Mouse (Mus musculus): ENCODE measurements around the gene Phf21b. TPM values are rescaled to one million over a fixed set of nuclear protein-coding genes. Genes with fewer than 3 reads are reported as not detected.
"Not testable (repeated sequence)": the region's sequence is repeated elsewhere in the genome, so short reads cannot be mapped to it uniquely, and the experiment has no call there.

Phf21b gene
- polyA plus RNA-seq, 1 experiment from 2014 or later: 0.19 TPM

DNA sequence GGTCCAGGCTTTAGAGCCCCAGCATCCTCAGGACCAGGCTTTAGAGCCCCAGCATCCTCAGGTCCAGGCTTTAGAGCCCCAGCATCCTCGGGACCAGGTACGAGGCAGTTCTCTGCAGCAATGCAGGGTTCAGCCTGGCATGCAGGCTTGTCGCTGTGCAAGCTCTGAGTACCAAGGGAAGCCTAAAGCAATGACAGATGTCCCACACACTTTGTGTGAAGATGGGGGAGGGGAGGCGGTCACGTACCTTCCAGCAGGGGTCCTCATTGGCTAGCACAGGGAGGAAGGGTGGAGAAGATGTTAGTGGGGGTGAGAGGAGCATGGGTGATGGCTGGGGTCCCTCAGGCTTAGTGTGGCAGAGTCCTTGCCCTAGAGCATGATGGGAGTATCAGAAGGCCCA, 62.2 kb downstream of the Phf21b start:
- no peaks in the 10 kb centered on the region for H3K9me3 ChIP-seq (ENCODE audit: low read length)
- H3K4me2 ChIP-seq (replicated peaks; ENCODE audit: low read depth, low read length): no peak overlapping the region
- no peaks in the 10 kb centered on the region for H3K4me1 ChIP-seq (ENCODE audit: insufficient read depth, low read length)
- WGBS: 74% methylated on average over 5 of the region's 5 CpGs
- H3K27me3 ChIP-seq (ENCODE audit: insufficient read depth, low read length): no peaks in the 10 kb centered on the region
- peaks cover 12% of the 10 kb centered on the region; the same call in 1 of the 2 replicates for H3K36me3 ChIP-seq (ENCODE audit: insufficient read depth, low read length)
- H3K4me3 ChIP-seq (ENCODE audit: low read length): no peak overlapping the region
- no peak overlapping the region for H3K9ac ChIP-seq (replicated peaks; ENCODE audit: low read length)
- ATAC-seq (ENCODE audit: low FRiP score, low TSS enrichment): no peak
- no peak overlapping the region for H3K27ac ChIP-seq (ENCODE audit: low read length)

DNA sequence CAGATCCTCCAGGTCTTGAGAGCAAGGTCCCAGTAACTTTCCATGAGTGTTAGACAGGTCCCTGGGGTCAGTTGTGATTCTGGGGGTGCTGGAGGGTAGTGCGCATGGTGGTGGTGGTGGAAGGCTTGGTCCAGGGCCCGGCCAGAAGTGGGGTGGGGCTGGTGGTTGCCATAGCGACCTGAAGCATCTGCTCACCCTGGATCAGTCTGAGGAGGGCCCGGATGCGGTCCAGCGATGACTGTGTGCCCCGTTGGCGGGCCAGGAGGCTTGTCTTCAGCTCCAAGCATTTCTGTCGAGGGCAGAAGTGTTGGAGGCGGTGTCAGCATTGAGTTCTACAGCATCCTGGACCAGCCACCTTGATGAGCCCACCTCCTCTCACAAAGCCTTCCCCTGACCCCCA, 68.7 kb downstream of the Phf21b start:
- ATAC-seq (ENCODE audit: low FRiP score, low TSS enrichment): no peak
- 81% methylated on average over 10 of the region's 10 CpGs for WGBS
- Histone ChIP-seq H3K36me3 (ENCODE audit: insufficient read depth, low read length) (no peaks in the 10 kb centered on the region), H3K4me2 (replicated peaks; ENCODE audit: low read depth, low read length) (no peak overlapping the region), H3K27ac (ENCODE audit: low read length) (no peak overlapping the region), H3K4me3 (ENCODE audit: low read length) (no peak overlapping the region), H3K9me3 (ENCODE audit: low read length) (no peaks in the 10 kb centered on the region), H3K4me1 (ENCODE audit: insufficient read depth, low read length) (no peaks in the 10 kb centered on the region), H3K9ac (replicated peaks; ENCODE audit: low read length) (no peak overlapping the region), H3K27me3 (ENCODE audit: insufficient read depth, low read length) (no peaks in the 10 kb centered on the region)

DNA sequence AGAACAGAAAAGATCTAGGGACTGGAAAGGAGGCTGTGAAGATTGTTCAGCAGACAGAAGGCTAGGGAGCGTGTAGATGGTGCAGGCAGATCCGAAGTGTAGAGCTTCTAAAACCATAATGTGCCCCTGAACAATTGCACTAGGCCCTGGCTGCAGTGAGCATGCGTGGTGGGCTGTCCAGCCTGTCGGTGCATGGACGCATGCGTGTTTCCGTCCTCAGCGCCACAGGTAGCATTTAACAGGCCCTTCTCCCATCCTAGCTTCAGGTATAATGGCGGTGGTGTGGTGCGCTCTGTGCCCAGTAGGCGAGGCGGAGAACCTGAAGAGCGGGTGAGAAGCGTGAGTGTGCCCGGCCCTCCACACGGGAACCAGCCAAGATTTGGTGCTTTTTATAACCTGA, 71.0 kb downstream of the Phf21b start:
- H3K4me1 ChIP-seq (ENCODE audit: insufficient read depth, low read length): no peaks in the 10 kb centered on the region
- no peak for ATAC-seq (ENCODE audit: low FRiP score, low TSS enrichment)
- WGBS: 95% methylated on average over 16 of the region's 16 CpGs
- H3K4me2 ChIP-seq (replicated peaks; ENCODE audit: low read depth, low read length): no peak overlapping the region
- H3K9ac ChIP-seq (replicated peaks; ENCODE audit: low read length): no peak overlapping the region
- H3K27me3 ChIP-seq (ENCODE audit: insufficient read depth, low read length): no peaks in the 10 kb centered on the region
- no peak overlapping the region for H3K4me3 ChIP-seq (ENCODE audit: low read length)
- no peaks in the 10 kb centered on the region for H3K9me3 ChIP-seq (ENCODE audit: low read length)
- H3K27ac ChIP-seq (ENCODE audit: low read length): no peak overlapping the region
- no peaks in the 10 kb centered on the region for H3K36me3 ChIP-seq (ENCODE audit: insufficient read depth, low read length)

DNA sequence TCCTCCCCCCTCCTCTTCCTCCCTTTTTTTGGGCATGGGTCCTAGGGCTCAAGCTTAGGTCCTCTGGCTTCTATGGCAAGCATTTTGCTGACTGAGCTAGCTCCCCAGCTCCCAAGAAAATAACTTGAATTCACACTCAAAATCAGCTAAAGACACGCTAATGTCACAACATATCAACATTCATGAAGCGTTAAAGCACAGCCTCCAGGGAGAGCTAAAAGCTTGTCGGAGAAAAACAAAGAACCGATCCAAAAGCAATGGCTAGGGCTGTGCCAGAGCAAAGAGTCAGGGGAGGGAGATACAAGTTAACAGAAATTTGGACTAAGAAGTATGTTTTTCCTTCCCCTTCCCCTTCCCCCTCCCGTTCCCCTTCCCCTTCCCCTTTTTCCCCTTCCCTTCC, 77.3 kb downstream of the Phf21b start:
- 50% methylated on average over 5 of the region's 5 CpGs for WGBS
- Histone ChIP-seq H3K4me1 (ENCODE audit: insufficient read depth, low read length) (no peaks in the 10 kb centered on the region), H3K36me3 (ENCODE audit: insufficient read depth, low read length) (no peaks in the 10 kb centered on the region), H3K9me3 (ENCODE audit: low read length) (no peaks in the 10 kb centered on the region), H3K9ac (replicated peaks; ENCODE audit: low read length) (no peak overlapping the region), H3K4me3 (ENCODE audit: low read length) (no peak overlapping the region), H3K4me2 (replicated peaks; ENCODE audit: low read depth, low read length) (no peak overlapping the region), H3K27ac (ENCODE audit: low read length) (no peak overlapping the region), H3K27me3 (ENCODE audit: insufficient read depth, low read length) (no peaks in the 10 kb centered on the region)
- no peak for ATAC-seq (ENCODE audit: low FRiP score, low TSS enrichment)

DNA sequence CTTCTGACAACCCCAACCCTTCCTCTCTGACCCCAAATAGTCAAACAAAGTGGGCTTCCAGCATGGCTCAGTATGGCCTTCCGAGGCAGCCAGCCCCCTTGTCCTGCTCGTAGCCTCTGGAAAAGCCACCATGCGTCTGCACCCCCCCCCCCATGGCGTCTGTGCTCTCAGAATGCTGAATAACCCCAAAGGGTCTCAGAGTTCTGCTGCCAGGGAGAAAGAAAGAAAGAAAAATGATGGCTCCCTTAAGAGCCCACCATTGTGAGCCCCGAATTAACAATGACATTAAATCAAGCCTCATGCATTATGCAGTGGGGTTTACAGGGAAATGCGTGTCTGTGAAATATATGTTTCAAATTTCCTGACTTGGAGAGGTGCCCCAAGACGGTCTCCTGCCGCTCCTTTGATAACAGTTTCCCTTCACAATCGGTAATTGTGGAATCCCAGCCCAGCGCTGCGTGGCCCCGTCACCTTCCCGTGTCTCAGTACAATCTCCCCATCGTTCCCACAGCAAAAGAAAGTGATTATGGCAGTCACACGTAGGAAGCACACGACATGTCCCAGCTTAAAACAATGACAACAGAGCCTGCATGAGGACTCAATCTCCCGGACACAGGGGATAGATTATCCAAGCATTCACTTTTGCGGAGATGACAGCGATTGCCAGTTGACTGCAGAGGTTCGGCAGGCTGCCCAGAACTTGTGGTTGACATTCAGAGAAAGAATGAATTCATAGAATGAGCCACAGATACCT, 80.3 kb downstream of the Phf21b start:
- H3K36me3 ChIP-seq (ENCODE audit: insufficient read depth, low read length): no peaks in the 10 kb centered on the region
- no peak for ATAC-seq (ENCODE audit: low FRiP score, low TSS enrichment)
- H3K27ac ChIP-seq (ENCODE audit: low read length): no peak overlapping the region
- H3K9ac ChIP-seq (replicated peaks; ENCODE audit: low read length): no peak overlapping the region
- WGBS: 54% methylated on average over 20 of the region's 20 CpGs
- H3K27me3 ChIP-seq (ENCODE audit: insufficient read depth, low read length): no peaks in the 10 kb centered on the region
- H3K4me1 ChIP-seq (ENCODE audit: insufficient read depth, low read length): no peaks in the 10 kb centered on the region
- no peaks in the 10 kb centered on the region for H3K9me3 ChIP-seq (ENCODE audit: low read length)
- no peak overlapping the region for H3K4me3 ChIP-seq (ENCODE audit: low read length)
- H3K4me2 ChIP-seq (replicated peaks; ENCODE audit: low read depth, low read length): no peak overlapping the region

DNA sequence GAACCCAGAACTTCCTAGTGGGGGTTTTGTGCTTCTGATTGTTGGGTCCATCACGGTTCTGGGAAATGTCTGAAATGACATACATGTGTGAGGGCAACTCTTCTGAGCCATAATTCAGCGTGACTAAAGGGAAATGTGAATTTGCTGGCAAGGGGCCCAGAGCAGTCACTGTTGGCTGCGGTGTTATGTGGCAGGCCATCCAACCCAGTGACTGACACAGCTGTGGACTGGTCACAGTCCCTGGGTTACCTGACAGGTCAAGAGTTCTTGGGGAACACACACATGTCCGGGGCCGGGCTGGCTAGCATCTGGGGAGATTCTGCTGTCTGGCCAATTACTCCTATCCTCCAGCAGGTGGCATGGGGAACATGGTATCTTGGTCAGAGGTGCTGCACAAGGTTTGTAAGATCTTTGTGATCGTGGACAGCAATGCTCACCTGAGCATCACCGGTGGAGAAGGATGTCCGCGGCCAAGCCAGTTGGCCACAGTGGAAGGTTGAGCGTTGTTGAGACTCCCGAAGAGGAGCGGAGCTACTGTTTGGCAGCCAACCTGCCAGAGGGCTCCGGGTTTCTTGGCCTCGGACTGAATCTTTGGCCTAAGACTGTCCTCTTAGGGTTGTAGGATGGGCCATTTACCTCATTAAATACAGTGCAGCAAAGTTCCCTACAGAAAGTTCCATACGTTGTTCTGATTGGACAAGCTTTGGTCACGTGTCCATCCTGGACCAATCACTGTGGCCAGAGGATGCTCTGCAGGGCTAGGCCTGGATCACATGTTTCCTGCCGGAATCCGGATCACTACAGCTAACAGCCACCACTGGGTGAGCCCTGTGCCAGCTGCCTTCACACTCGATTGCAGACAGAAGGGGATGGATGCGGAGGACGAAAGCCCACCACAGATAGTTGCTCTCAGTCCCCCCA, 83.4 kb downstream of the Phf21b start:
- Histone ChIP-seq H3K4me3 (ENCODE audit: low read length) (no peak overlapping the region), H3K4me2 (replicated peaks; ENCODE audit: low read depth, low read length) (no peak overlapping the region), H3K9ac (replicated peaks; ENCODE audit: low read length) (no peak overlapping the region), H3K27me3 (ENCODE audit: insufficient read depth, low read length) (no peaks in the 10 kb centered on the region), H3K36me3 (ENCODE audit: insufficient read depth, low read length) (no peaks in the 10 kb centered on the region), H3K4me1 (ENCODE audit: insufficient read depth, low read length) (no peaks in the 10 kb centered on the region), H3K9me3 (ENCODE audit: low read length) (no peaks in the 10 kb centered on the region), H3K27ac (ENCODE audit: low read length) (no peak overlapping the region)
- WGBS: 79% methylated on average over 21 of the region's 21 CpGs
- no peak for ATAC-seq (ENCODE audit: low FRiP score, low TSS enrichment)

DNA sequence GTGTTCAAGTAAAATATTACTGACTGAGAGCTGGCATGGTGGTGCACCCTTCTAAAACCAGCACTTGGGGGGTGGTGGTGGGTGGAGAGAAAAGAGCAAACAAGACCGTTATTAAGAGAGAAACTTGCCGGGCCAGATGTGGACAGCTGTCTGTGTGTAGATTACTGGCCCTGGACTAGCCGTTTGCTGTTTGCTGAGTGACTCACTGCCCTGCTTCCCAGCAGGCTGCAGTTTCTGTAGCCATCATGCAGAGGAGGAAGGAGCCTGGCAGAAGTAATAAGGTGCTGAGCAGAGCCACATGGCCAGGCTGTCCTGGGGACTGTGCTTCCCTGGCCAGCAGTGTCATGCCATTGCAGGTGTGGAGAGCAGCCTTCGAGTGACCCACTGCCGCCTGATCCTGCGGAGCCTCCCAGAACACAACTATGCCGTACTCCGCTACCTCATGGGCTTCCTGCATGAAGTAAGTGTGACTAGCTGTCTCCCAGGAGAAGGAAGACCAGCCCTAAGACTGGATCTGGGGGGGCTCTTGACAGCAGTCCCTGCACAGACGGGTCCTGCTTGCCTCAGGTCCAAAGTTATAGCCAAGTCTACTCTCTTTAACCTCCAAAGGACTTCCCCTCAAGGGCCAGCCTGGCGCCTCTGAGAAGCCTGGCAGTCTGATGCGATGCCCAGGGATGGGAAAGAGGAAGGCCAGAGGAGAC, 86.1 kb downstream of the Phf21b start:
- no peaks in the 10 kb centered on the region for H3K4me1 ChIP-seq (ENCODE audit: insufficient read depth, low read length)
- H3K9me3 ChIP-seq (ENCODE audit: low read length): no peaks in the 10 kb centered on the region
- no peak overlapping the region for H3K27ac ChIP-seq (ENCODE audit: low read length)
- H3K4me3 ChIP-seq (ENCODE audit: low read length): no peak overlapping the region
- no peak overlapping the region for H3K4me2 ChIP-seq (replicated peaks; ENCODE audit: low read depth, low read length)
- H3K27me3 ChIP-seq (ENCODE audit: insufficient read depth, low read length): no peaks in the 10 kb centered on the region
- no peaks in the 10 kb centered on the region for H3K36me3 ChIP-seq (ENCODE audit: insufficient read depth, low read length)
- ATAC-seq (ENCODE audit: low FRiP score, low TSS enrichment): 0 out of 2 replicates have a peak, but pooled peaks have one; percentile 14
- H3K9ac ChIP-seq (replicated peaks; ENCODE audit: low read length): no peak overlapping the region
- WGBS: 70% methylated on average over 11 of the region's 11 CpGs

DNA sequence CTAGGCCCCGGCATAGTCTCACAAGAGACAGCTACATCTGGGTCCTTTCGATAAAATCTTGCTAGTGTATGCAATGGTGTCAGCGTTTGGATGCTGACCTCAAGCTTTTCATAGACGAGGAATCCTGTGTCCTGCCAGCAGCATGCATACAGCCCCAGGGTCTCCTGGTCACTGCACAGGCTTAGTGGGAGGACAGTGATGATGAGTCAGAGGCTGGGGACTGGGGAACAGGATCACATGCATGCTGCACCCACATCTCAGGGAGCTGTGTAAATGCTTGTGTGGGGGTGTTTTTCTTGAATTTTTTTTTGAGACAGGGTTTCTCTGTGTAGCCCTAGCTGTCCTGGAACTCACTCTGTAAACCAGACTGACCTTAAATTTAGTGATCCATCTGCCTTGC, 87.3 kb downstream of the Phf21b start:
- not testable (repeated sequence) for H3K4me2 ChIP-seq (replicated peaks; ENCODE audit: low read depth, low read length); ATAC-seq (ENCODE audit: low FRiP score, low TSS enrichment); H3K9me3 ChIP-seq (ENCODE audit: low read length)

DNA sequence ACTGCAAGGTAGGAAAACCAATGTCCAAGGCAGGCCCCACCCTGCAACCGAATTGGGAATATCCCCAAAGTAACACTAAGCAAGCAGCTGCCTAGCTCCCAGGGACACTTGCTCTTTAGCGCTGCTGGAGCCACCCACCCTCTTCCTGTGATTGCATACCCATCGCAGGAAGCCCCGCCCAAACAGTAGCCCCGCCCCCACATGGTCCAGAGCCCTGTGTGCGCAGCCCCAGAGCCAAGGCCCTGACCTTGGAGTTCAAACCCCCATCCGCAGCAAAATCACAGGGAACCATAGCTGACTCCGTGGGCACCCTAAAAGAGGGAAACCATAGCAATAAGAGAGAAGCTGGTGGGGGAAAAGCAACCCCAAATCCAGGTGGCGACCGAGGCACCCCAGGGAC, 89.2 kb downstream of the Phf21b start:
- ATAC-seq (ENCODE audit: low FRiP score, low TSS enrichment): no peak
- Histone ChIP-seq H3K27ac (ENCODE audit: low read length) (no peak overlapping the region), H3K4me3 (ENCODE audit: low read length) (no peak overlapping the region), H3K27me3 (ENCODE audit: insufficient read depth, low read length) (no peaks in the 10 kb centered on the region), H3K4me1 (ENCODE audit: insufficient read depth, low read length) (peaks cover 16% of the 10 kb centered on the region; the same call in 1 of the 2 replicates), H3K36me3 (ENCODE audit: insufficient read depth, low read length) (no peaks in the 10 kb centered on the region), H3K9ac (replicated peaks; ENCODE audit: low read length) (no peak overlapping the region), H3K9me3 (ENCODE audit: low read length) (no peaks in the 10 kb centered on the region), H3K4me2 (replicated peaks; ENCODE audit: low read depth, low read length) (no peak overlapping the region)
- WGBS: 41% methylated on average over 10 of the region's 10 CpGs

More for the DNA sequence above, 87.3 kb downstream of the Phf21b start:
- H3K27ac ChIP-seq (ENCODE audit: low read length); H3K4me3 ChIP-seq (ENCODE audit: low read length); H3K4me1 ChIP-seq (ENCODE audit: insufficient read depth, low read length); H3K27me3 ChIP-seq (ENCODE audit: insufficient read depth, low read length); H3K9ac ChIP-seq (replicated peaks; ENCODE audit: low read length); H3K36me3 ChIP-seq (ENCODE audit: insufficient read depth, low read length): not testable (repeated sequence)
- WGBS: 68% methylated on average over 3 of the region's 4 CpGs
